Mouse (Mus musculus) hindbrain, embryonic 14.5 days (tissue): ENCODE results near the gene Lce1m. TPM values are rescaled to one million over a fixed set of nuclear protein-coding genes. Genes with fewer than 3 reads are reported as not detected.

Source experiments
- ATAC-seq: fragments of 200-750 bp; cut with Nextera tagmentation; 2 replicates; pipeline ENCODE4 v1.8.0; 2017; ENCODE audit warnings: moderate number of reproducible peaks, mild to moderate bottlenecking, moderate TSS enrichment, moderate library complexity; ENCODE audit not compliant: low FRiP score
- DNase-seq: peaks from one replicate; pipeline ENCODE4 v3.0.0-alpha.2; 2015; ENCODE audit warnings: low spot score
- H3K27ac ChIP-seq: fragments of 300-500 bp; sonication (generic); 2 replicates; pipeline ENCODE4 v1.5.1; 2014; ENCODE audit warnings: mild to moderate bottlenecking, moderate library complexity
- H3K27me3 ChIP-seq: fragments of 300-500 bp; sonication (generic); 2 replicates; pipeline ENCODE4 v1.6.1; 2014; ENCODE audit warnings: mild to moderate bottlenecking, low read length, mixed read lengths; ENCODE audit not compliant: control insufficient read depth, insufficient read depth
- H3K36me3 ChIP-seq: fragments of 300-500 bp; sonication (generic); replicated peaks from 2 replicates; pipeline ENCODE4 v1.6.1; 2014; ENCODE audit not compliant: control insufficient read depth, insufficient read depth
- H3K4me1 ChIP-seq: fragments of 300-500 bp; sonication (generic); replicated peaks from 2 replicates; pipeline ENCODE4 v1.6.1; 2014; ENCODE audit warnings: antibody characterized with exemption, low read length, mixed read lengths; ENCODE audit not compliant: control insufficient read depth, insufficient read depth
- H3K4me2 ChIP-seq: fragments of 300-500 bp; sonication (generic); replicated peaks from 2 replicates; pipeline ENCODE4 v1.6.1; 2014; ENCODE audit warnings: mild to moderate bottlenecking, moderate library complexity
- H3K4me3 ChIP-seq: fragments of 300-500 bp; sonication (generic); replicated peaks from 2 replicates; pipeline ENCODE4 v1.5.1; 2014; ENCODE audit warnings: mild to moderate bottlenecking, low read length
- H3K9ac ChIP-seq: fragments of 300-500 bp; sonication (generic); 2 replicates; pipeline ENCODE4 v1.6.1; 2014
- H3K9me3 ChIP-seq: fragments of 300-500 bp; sonication (generic); 2 replicates; pipeline ENCODE4 v1.6.1; 2016; ENCODE audit warnings: low read length; ENCODE audit not compliant: control insufficient read depth
- WGBS: fragments of 180-500 bp; shearing (Covaris S2); extraction: QIAGEN DNeasy Blood & Tissue Kit; methylation state at CpG from one replicate; pipeline ENCODE4 v1.1.7; 2014; 5-methylcytosine and 5-hydroxymethylcytosine counted together
- polyA plus RNA-seq: library from polyadenylated mRNA; unstranded; fragments of >200 nt; fragmentation: Nextera tagmentation; extraction: Ambion mirVana; gene quantifications from 2 replicates; pipeline ENCODE4 v1.2.1, GENCODE M21; 2014

Gene Lce1m
- polyA plus RNA-seq, 1 experiment from 2014 or later: not detected

GRCm38 (mm10) chr3:93014871-93015270 is 4.0 kb downstream of the Lce1m start:
- H3K9me3 ChIP-seq: no peaks in the 10 kb centered on the region
- ATAC-seq (peak; percentile 42; the same call in 1 of the 2 replicates), DNase-seq (no peak)
- H3K4me3 ChIP-seq: peak overlapping the region; percentile 47
- no peaks in the 10 kb centered on the region for H3K27me3 ChIP-seq
- H3K27ac ChIP-seq: no peak overlapping the region
- WGBS: 18% methylated on average over 5 of the region's 5 CpGs
- peak overlapping the region; percentile 88 for H3K4me2 ChIP-seq
- H3K4me1 ChIP-seq: 0 out of 2 replicates have a peak, but pooled peaks cover 7% of the 10 kb centered on the region
- peak overlapping the region; percentile 62 for H3K9ac ChIP-seq
- no peaks in the 10 kb centered on the region for H3K36me3 ChIP-seq

- ATAC-seq (peak; percentile 91), DNase-seq (peak; percentile 67)
- Histone ChIP-seq H3K27ac (no peak overlapping the region), H3K9me3 (no peaks in the 10 kb centered on the region), H3K36me3 (no peaks in the 10 kb centered on the region), H3K27me3 (no peaks in the 10 kb centered on the region), H3K9ac (peak overlapping the region; percentile 62), H3K4me3 (peak overlapping the region; percentile 47), H3K4me2 (peak overlapping the region; percentile 88), H3K4me1 (0 out of 2 replicates have a peak, but pooled peaks cover 7% of the 10 kb centered on the region)
- WGBS: under 1% methylated on average over 24 of the region's 24 CpGs
Measured at GRCm38 (mm10) chr3:93014378-93014801, 4.5 kb downstream of the Lce1m start.

- no peak overlapping the region for H3K27ac ChIP-seq
- ATAC-seq (peak; percentile 37; the same call in 1 of the 2 replicates), DNase-seq (no peak)
- no peak overlapping the region for H3K9ac ChIP-seq
- no peaks in the 10 kb centered on the region for H3K4me1 ChIP-seq
- WGBS: 68% methylated on average over 4 of the region's 4 CpGs
- no peak overlapping the region for H3K4me3 ChIP-seq
- no peaks in the 10 kb centered on the region for H3K9me3 ChIP-seq
- H3K36me3 ChIP-seq: no peaks in the 10 kb centered on the region
- H3K4me2 ChIP-seq: no peak overlapping the region
- H3K27me3 ChIP-seq: no peaks in the 10 kb centered on the region
Measured at GRCm38 (mm10) chr3:93002843-93003242, 16.0 kb downstream of the Lce1m start.

GRCm38 (mm10) chr3:93000621-93001020 is 18.2 kb downstream of the Lce1m start:
- 85% methylated on average over 3 of the region's 3 CpGs for WGBS
- DNase-seq (no peak), ATAC-seq (no peak)
- Histone ChIP-seq H3K4me3 (no peak overlapping the region), H3K9me3 (no peaks in the 10 kb centered on the region), H3K4me2 (no peak overlapping the region), H3K27me3 (no peaks in the 10 kb centered on the region), H3K36me3 (no peaks in the 10 kb centered on the region), H3K9ac (no peak overlapping the region), H3K27ac (no peak overlapping the region), H3K4me1 (no peaks in the 10 kb centered on the region)

GRCm38 (mm10) chr3:92998691-92999090 is 20.2 kb downstream of the Lce1m start:
- no peak overlapping the region for H3K9ac ChIP-seq
- no peak overlapping the region for H3K27ac ChIP-seq
- H3K4me2 ChIP-seq: no peak overlapping the region
- H3K27me3 ChIP-seq: no peaks in the 10 kb centered on the region
- no peaks in the 10 kb centered on the region for H3K4me1 ChIP-seq
- no peaks in the 10 kb centered on the region for H3K36me3 ChIP-seq
- no peaks in the 10 kb centered on the region for H3K9me3 ChIP-seq
- ATAC-seq: peak; percentile 91
- 5% methylated on average over 7 of the region's 7 CpGs for WGBS
- DNase-seq: peak; percentile 90
- no peak overlapping the region for H3K4me3 ChIP-seq

- H3K9ac ChIP-seq: no peak within 1 kb of the TSS
- no peaks in the 10 kb centered on the region for H3K4me1 ChIP-seq
- H3K27ac ChIP-seq: no peak within 1 kb of the TSS
- no peaks in the 10 kb centered on the region for H3K36me3 ChIP-seq
- ATAC-seq (no peak), DNase-seq (no peak)
- no peak within 1 kb of the TSS for H3K4me2 ChIP-seq
- no peaks in the 10 kb centered on the region for H3K27me3 ChIP-seq
- H3K9me3 ChIP-seq: no peaks in the 10 kb centered on the region
- no peak within 1 kb of the TSS for H3K4me3 ChIP-seq
Measured at GRCm38 (mm10) chr3:92991926-92992325, 26.9 kb downstream of the Lce1m start, which contains the start of gene Lce3f. Gene Lce3f (plus strand): TSS chr3:92992226.

- no peak overlapping the region for H3K9ac ChIP-seq
- no peak overlapping the region for H3K4me3 ChIP-seq
- H3K9me3 ChIP-seq: no peaks in the 10 kb centered on the region
- no peaks in the 10 kb centered on the region for H3K4me1 ChIP-seq
- 76% methylated on average over 2 of the region's 2 CpGs for WGBS
- ATAC-seq (no peak), DNase-seq (no peak)
- H3K36me3 ChIP-seq: no peaks in the 10 kb centered on the region
- H3K27ac ChIP-seq: no peak overlapping the region
- H3K4me2 ChIP-seq: no peak overlapping the region
- no peaks in the 10 kb centered on the region for H3K27me3 ChIP-seq
Measured at GRCm38 (mm10) chr3:92978484-92978883, 40.4 kb downstream of the Lce1m start.

Other genes with a start within 250 kb of the Lce1m start
- gene Lce1i, start 240.2 kb downstream of the Lce1m start, polyA plus RNA-seq: not detected in 2 replicates
- not detected in 2 replicates for gene Lce1j, start 228.5 kb downstream of the Lce1m start, polyA plus RNA-seq
- not detected in 2 replicates for gene Lce1k, start 211.2 kb downstream of the Lce1m start, polyA plus RNA-seq
- not detected in 2 replicates for gene Kprp, start 191.8 kb downstream of the Lce1m start, polyA plus RNA-seq
- not detected in 2 replicates for gene Lce1l, start 167.8 kb downstream of the Lce1m start, polyA plus RNA-seq
- not detected in 2 replicates for gene 2310050C09Rik, start 148.8 kb downstream of the Lce1m start, polyA plus RNA-seq
- gene Lce3a, start 92.8 kb downstream of the Lce1m start, polyA plus RNA-seq: not detected in 2 replicates
- not detected in 2 replicates for gene Lce3b, start 86.1 kb downstream of the Lce1m start, polyA plus RNA-seq
- not detected in 2 replicates for gene Lce3c, start 74.6 kb downstream of the Lce1m start, polyA plus RNA-seq
- gene Lce3d, start 61.7 kb downstream of the Lce1m start, polyA plus RNA-seq: not detected in 2 replicates
- not detected in 2 replicates for gene Lce3e, start 52.0 kb downstream of the Lce1m start, polyA plus RNA-seq
- not detected in 2 replicates for gene Lce3f, start 26.8 kb downstream of the Lce1m start, polyA plus RNA-seq
- gene Crct1, start 3.4 kb downstream of the Lce1m start, polyA plus RNA-seq: 1.0 and 2.3 TPM in 2 replicates
- gene Gm4858, start 49.8 kb upstream of the Lce1m start, polyA plus RNA-seq: not detected in 2 replicates
- not detected in 2 replicates for gene Crnn, start 125.7 kb upstream of the Lce1m start, polyA plus RNA-seq
- not detected in 2 replicates for gene Flg2, start 178.2 kb upstream of the Lce1m start, polyA plus RNA-seq